Mouse (Mus musculus) neutrophil, adult 5-6 weeks (primary cell): ENCODE measurements around the gene Ncs1. TPM values are rescaled to one million over a fixed set of nuclear protein-coding genes. Genes with fewer than 3 reads are reported as not detected.

Experiments used
- ATAC-seq: fragments of 151-379, 151-347 bp; 2 replicates; pipeline ENCODE4 v1.8.0; 2017; ENCODE audit warnings: mild to moderate bottlenecking, moderate TSS enrichment; ENCODE audit not compliant: insufficient number of reproducible peaks, poor library complexity, low FRiP score, severe bottlenecking; ENCODE audit errors: extremely low read depth
- total RNA-seq: library from RNA; stranded (forward); fragments of 200-1000 nt; gene quantifications from 2 replicates; pipeline ENCODE4 v1.2.3, GENCODE M21; 2017

Gene Ncs1
- total RNA-seq, 1 experiment from 2014 or later, result not detected

GRCm38 (mm10) chr2:31239833-31240232 is 5.8 kb upstream of the Ncs1 start:
- no peak for ATAC-seq

DNA sequence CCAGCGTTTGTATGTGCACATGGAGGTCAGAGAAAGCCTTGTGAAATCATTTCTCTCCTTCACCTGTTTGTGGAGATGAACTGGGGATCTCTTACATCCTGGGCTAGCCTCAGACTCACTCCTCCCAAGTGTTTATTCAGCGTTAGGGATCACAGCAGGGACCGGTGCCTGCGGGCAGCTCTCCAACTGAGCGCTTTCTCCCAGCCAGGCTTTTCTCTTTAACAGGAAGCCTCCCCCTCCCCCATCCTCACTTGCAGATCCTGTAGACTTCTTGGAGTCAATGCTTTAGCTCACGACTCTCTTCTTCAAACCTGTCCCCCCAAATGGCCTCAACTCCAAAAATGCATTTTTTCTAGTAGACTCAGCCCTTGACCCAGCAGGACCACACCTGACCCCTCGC is 4.0 kb upstream of the Ncs1 start:
- no peak for ATAC-seq

DNA sequence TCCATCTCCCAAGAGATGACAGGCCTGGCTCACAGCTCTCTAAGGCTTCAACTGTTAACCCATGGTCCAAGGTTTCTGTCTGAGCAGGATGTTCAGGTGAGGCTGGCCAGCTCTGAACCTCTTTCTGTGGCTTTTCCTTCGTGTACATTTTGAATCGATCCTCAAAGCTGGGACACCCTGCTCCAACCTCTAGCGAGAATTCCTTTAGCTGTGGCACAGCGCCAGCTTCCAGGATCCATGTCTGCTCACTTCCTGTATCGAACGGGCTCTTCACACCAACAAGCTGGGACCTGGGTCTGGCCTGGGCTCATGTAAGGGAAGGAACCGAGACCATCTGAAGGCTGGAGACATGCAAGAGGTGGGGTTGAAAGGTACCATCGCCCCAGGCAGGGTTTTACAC is 1.4 kb upstream of the Ncs1 start:
- ATAC-seq, result no peak

- ATAC-seq, result no peak
Measured at GRCm38 (mm10) chr2:31245051-31245450, 572 bp upstream of the Ncs1 start.

DNA sequence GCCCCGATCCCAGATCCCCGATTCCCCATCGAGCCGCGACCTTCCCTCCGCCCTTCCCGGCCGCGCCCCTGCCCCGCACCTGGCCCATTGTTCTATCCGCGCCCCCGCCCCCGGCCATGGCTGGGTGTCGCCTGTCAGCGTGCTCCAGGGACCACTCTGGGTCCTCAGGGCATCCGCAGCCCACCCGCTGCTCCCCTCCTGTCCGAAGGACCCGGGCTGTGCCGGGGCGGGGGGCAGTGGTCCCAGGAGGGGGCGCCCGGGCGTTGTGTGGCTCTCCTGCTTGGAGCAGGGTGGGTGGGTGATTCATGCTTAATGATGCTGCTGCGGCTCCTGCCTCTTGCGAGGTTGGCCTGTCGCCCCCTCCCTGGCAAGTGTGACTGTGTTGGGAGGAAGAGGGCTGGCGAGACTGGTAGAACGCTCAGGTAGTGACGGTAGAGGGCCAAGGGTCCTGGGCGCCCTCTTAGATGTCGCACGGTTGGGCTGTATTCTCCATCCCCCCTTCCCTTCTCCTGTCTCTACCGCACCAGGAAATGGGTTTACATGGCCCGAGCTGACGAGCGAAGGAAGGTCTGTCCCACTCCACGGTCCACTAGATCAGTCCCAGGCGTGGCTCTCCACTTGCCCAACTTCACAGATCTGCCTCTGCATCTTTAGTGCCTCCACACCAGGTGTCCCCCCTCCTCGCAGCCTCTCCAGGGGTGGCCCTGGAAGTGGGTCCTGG is 788 bp downstream of the Ncs1 start:
- ATAC-seq, result no peak

DNA sequence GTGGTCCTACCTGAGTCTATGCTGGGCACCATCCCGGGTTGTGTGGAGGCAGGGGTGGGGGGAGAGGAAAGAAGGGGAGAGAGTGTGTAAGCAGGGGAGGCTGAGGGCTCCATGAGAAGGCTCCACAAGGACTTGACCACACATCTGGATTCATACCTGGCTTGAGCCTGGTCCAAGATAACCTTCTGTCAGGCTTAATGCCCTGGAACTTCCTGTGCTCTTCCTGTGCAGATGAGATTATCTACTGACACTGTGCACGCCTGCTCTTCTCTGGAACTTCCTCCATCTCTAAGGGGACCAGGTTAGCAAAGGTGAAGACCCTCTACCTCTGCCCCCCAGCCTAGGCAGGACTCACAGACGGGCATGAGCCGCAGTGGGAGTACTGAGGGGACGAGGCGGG is 3.2 kb downstream of the Ncs1 start:
- no peak for ATAC-seq

GRCm38 (mm10) chr2:31252167-31252566 is 6.5 kb downstream of the Ncs1 start:
- no peak for ATAC-seq

GRCm38 (mm10) chr2:31253463-31253862 is 7.8 kb downstream of the Ncs1 start:
- ATAC-seq, result no peak

GRCm38 (mm10) chr2:31254806-31255205 is 9.2 kb downstream of the Ncs1 start:
- ATAC-seq, result no peak

- ATAC-seq, result peak; percentile 92
Measured at GRCm38 (mm10) chr2:31255952-31256938, 10.6 kb downstream of the Ncs1 start.

DNA sequence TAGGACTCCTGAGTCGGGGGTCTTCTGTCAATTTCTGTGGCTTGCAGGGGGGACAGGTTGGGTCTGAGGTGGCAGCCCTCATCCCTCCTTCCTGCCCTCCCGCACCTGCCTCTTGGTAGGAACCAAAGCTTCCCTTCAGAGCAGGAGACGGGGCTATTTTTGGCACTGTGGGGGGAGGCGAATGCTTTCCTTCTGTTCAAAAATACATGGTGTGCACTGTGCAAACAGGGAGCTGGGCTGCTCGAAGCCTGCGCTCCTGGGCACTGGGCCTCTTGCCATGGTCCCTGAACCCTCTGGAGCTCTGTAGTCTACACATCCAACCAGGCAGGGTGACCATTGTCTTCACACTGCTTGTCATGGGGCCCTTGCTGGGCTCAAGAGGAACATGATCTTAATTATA is 11.5 kb downstream of the Ncs1 start:
- ATAC-seq, result no peak

GRCm38 (mm10) chr2:31258609-31259366 is 13.2 kb downstream of the Ncs1 start:
- peak; percentile 40 for ATAC-seq

GRCm38 (mm10) chr2:31259367-31259920 is 13.8 kb downstream of the Ncs1 start:
- no peak for ATAC-seq

DNA sequence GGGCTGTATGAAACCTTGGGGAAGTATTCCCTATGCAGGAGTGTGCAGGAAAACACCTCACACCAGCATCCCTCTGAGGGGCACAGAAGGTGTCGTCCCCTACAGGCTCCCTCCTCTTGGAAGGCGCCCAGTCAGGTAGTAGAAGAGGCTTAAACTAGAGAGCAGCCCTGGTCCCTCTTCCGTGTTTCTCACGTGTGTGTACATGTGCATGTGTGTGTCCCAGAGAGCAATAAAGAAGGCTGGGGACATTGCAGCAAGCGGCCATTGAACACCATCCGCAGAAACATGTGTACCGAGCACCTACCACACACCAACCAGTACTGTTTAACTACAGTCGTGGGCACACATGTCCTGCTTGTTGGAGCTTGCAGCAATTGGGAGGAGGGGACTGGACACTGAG is 14.9 kb downstream of the Ncs1 start:
- ATAC-seq, result no peak

DNA sequence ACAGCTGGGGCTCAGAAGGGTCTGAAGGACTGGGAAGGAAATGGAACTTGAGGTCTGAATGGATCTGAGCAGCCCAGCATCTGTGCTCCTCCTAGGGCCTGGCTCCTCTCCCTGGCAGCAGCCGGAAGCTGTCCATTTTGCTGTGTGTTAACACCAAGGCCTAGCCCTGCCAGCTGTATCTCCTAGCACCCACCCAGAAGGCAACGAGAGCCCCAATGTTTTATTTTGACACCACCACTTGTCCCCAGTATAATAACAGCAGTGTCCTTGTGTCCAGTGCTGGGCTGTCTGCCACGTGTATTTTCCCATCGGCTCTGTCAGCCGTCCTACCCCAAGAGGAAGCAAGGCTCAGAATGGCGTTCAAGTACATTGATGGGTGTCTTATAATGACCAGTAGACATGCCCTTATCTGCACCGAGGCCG is 17.4 kb downstream of the Ncs1 start:
- no peak for ATAC-seq

GRCm38 (mm10) chr2:31263746-31264378 is 18.2 kb downstream of the Ncs1 start:
- ATAC-seq, result no peak

DNA sequence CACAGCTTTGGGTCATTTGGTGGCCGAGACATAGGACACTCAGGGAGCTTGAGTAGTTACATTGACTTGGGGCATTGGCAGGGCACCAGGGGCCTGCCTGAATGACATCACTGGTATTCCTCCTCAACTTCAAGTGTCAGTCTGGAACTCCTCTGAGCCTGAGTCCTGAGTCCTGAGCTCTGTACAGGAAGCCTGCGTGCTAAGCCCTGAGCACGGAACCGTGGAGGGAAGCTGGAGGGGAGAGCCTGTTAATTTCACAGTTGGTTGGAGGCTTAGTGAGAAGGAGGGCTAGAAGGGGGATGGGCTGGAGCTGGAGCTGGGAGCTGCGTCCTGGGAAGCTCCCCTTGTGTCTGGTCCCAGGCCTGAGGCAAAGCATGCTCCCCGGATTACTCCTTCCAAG is 21.8 kb downstream of the Ncs1 start:
- ATAC-seq, result no peak

DNA sequence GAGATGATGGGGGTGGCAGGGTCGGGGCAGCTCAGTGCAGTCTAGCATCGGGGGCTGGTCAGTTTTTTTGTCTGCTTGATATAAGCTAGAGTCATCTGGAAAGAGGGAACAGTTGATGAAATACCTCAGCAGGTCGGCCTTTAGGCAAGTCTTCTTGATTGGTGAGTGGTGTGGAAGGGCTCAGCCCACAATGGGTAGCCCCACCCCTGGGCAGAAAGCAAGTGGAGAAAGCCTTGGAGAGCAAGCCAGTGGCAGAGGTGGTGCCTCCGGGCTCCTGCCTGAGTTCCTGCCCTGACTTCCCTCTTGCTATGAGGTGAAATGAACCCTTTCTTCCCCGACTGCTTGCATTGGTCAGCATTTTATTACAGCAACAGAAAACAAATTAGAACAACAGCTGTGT is 23.0 kb downstream of the Ncs1 start:
- ATAC-seq, result no peak

GRCm38 (mm10) chr2:31269188-31269587 is 23.6 kb downstream of the Ncs1 start:
- ATAC-seq, result no peak
